ENCODE assay signal across 22 mouse cellular contexts in genomic region chr17:47349721-47350319, GRCm38 (mm10). TPM values are rescaled to one million over a fixed set of nuclear protein-coding genes. Genes with fewer than 3 reads are reported as not detected.
"Had no signal": no experiment of that assay in that cellular context is flagged by ENCODE, and none has a peak within 500 bp of the region (broad histone marks: within the 10 kb centered on the region; RNA-seq: fewer than 3 reads in every experiment).

No protein-coding gene starts in this region.

- H3K4me2 ChIP-seq: limb, embryonic 13.5 days; liver, embryonic 12.5 days; liver, embryonic 15.5 days; lung, embryonic 15.5 days; midbrain, embryonic 13.5 days; neural tube, embryonic 12.5 days; neural tube, embryonic 15.5 days had no signal

- H3K9ac ChIP-seq: limb, embryonic 13.5 days; liver, embryonic 12.5 days; liver, embryonic 15.5 days; lung, embryonic 15.5 days; midbrain, embryonic 13.5 days; neural tube, embryonic 12.5 days; neural tube, embryonic 15.5 days had no signal

- H3K4me1 ChIP-seq: limb, embryonic 10.5 days; limb, embryonic 13.5 days; liver, embryonic 12.5 days; liver, embryonic 15.5 days; lung, embryonic 15.5 days; megakaryocyte, embryonic 14.5 days; midbrain, embryonic 10.5 days; midbrain, embryonic 13.5 days; neural tube, embryonic 12.5 days; neural tube, embryonic 15.5 days had no signal

- H3K27me3 ChIP-seq: limb, embryonic 13.5 days; liver, embryonic 12.5 days; liver, embryonic 15.5 days; lung, embryonic 15.5 days; midbrain, embryonic 13.5 days; neural tube, embryonic 12.5 days; neural tube, embryonic 15.5 days had no signal

- ATAC-seq: liver, embryonic 12.5 days; midbrain, embryonic 13.5 days had no signal

- H3K4me3 ChIP-seq: layer of hippocampus, adult 2 months; limb, embryonic 10.5 days; limb, embryonic 13.5 days; liver, embryonic 12.5 days; liver, embryonic 15.5 days; lung, embryonic 15.5 days; midbrain, embryonic 10.5 days; midbrain, embryonic 13.5 days; neural tube, embryonic 12.5 days; neural tube, embryonic 15.5 days had no signal

- H3K27ac ChIP-seq: layer of hippocampus, adult 2 months; limb, embryonic 10.5 days; limb, embryonic 13.5 days; liver, embryonic 12.5 days; liver, embryonic 15.5 days; lung, embryonic 15.5 days; midbrain, embryonic 10.5 days; midbrain, embryonic 13.5 days; neural tube, embryonic 12.5 days; neural tube, embryonic 15.5 days had no signal

- DNase-seq: kidney, adult 9 months; kidney, postnatal 25 days; layer of hippocampus, adult 9-11 months; liver; lung, adult 18-20 months; lung, postnatal 10 days; lung, postnatal 36 days; thymus, adult 18-20 months; thymus, postnatal 14 days; thymus, postnatal 4 days had no signal

RNA-seq across cellular contexts. Expression of gene Guca1a, which starts 50.6 kb away (rescaled TPM):
- total RNA-seq: left cerebral cortex, postnatal 25 days had no signal
